Mouse (Mus musculus): ENCODE data around the gene Cog1. TPM values are rescaled to one million over a fixed set of nuclear protein-coding genes. Genes with fewer than 3 reads are reported as not detected.

Gene Cog1
- polyA plus RNA-seq, 1 experiment: 53.0 TPM

DNA sequence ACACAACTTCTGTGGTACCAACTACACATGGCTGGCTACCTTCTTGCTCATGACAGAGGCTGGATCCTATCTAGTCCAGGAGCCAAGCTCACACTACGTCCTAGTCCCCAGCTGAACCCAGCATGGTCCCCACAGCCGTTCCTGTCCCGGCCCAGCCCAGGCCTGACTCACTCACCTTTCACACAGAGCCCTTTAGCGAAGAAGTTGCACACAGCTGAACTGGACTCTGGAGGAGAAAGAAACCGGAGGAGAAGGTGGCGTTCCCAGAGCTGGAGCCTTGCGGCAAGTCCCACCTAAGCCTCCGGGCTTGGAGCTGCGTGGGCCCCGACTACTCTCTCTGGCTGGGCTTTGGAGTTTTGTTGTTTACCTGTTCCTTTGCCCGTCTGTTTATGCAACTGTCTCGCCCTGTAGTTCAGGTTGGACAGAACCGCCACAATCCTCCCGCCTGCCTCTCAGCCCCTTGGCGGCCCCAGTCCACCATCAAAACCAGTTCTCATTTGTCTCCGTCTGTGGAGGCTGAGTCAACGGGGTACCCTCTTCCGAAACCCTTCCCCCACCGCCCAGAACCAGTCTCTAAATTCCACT lies 59.8 kb downstream of the Cog1 start:
- DNase-seq (ENCODE audit: low read depth): no peak
- no peak for TF ChIP-seq POLR2A (IDR thresholded peaks at IDR 0.05; ENCODE audit: borderline replicate concordance, extremely low read depth, insufficient read depth, insufficient read length, poor library complexity, severe bottlenecking)
- no peak for TF ChIP-seq CTCF (IDR thresholded peaks at IDR 0.05; ENCODE audit: borderline replicate concordance, extremely low read depth, insufficient read depth, insufficient read length)

DNA sequence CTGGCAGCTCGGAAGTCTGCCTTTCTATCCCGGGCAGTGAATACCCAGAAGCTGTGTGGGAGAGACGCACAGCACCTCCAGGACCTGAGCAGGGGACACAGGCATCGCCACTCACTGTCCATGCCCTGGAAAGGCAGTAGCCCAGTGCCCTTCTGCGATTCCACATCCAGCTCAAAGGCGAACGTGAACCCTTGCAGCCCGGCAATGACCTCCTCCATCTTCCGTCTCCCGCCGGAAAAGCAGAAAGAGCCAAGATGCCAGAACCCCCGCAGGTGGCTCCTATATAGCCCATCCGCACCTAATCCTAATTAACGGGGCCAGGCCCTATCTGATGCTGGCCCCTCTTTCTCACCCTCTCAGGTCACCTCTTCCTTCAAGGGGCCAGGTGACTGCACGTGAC lies 60.3 kb downstream of the Cog1 start:
- no peak for DNase-seq (ENCODE audit: low read depth)
- TF ChIP-seq POLR2A (IDR thresholded peaks at IDR 0.05; ENCODE audit: borderline replicate concordance, extremely low read depth, insufficient read depth, insufficient read length, poor library complexity, severe bottlenecking) (no peak), CTCF (IDR thresholded peaks at IDR 0.05; ENCODE audit: borderline replicate concordance, extremely low read depth, insufficient read depth, insufficient read length) (no peak)

DNA sequence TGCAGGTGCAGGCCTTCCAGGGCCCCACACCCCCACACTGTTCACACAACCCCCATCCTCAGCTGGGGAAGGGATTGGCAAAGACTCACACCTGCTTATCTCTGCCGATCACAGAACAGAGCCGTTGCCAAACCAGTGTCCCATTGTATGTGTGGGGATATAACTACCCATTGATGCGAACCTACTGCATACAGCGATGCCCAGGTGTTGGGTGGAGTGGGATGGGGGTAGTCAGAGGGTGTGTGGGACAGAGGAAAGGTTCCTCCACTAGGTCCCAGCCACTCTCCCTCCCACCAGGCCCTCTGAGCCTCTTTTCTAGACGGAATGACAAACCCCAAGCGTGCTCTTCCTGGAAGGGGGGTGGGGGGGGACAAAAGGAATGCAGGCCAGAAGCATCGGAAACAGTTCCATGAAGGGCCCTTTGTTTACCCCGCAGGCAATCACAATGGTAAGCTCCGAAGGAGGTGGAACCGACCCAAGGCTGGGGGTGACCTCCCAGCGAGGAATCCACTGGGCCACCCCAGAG lies 60.8 kb downstream of the Cog1 start, which contains the start of gene Cpsf4l:
Cpsf4l (minus strand) TSS at position 287 of the 526 bp plus-strand sequence.
- peak; percentile 66 for DNase-seq (ENCODE audit: low read depth)
- TF ChIP-seq CTCF (IDR thresholded peaks at IDR 0.05; ENCODE audit: borderline replicate concordance, extremely low read depth, insufficient read depth, insufficient read length) (no peak), POLR2A (IDR thresholded peaks at IDR 0.05; ENCODE audit: borderline replicate concordance, extremely low read depth, insufficient read depth, insufficient read length, poor library complexity, severe bottlenecking) (no peak)

DNA sequence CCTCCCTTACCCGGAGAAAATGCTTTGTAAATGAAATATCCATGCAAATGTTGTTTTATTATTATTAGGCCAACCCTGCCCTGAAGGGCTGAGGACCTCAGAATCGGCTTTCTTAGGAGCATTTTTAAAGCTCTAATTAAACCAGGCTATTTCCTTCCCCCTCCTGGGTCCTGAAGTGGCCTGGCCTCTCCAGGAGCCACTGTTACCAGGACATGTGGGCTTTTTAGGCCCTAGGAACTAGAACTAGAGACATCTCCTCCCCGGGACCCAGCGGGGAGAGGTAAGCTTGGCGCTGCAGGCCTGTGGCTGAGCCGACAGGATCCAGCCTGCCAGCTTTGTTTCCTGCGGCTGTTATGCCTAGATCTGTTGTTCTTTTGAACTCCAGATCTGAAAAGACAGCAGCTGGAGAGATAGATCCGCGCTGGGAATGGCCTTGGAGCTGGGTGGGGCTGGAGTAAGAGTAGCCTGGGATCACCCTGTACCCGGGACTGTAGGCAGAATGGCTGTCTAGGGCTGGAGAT lies 61.3 kb downstream of the Cog1 start:
- DNase-seq (ENCODE audit: low read depth): peak; percentile 78
- no peak for TF ChIP-seq CTCF (IDR thresholded peaks at IDR 0.05; ENCODE audit: borderline replicate concordance, extremely low read depth, insufficient read depth, insufficient read length)
- no peak for TF ChIP-seq POLR2A (IDR thresholded peaks at IDR 0.05; ENCODE audit: borderline replicate concordance, extremely low read depth, insufficient read depth, insufficient read length, poor library complexity, severe bottlenecking)

DNA sequence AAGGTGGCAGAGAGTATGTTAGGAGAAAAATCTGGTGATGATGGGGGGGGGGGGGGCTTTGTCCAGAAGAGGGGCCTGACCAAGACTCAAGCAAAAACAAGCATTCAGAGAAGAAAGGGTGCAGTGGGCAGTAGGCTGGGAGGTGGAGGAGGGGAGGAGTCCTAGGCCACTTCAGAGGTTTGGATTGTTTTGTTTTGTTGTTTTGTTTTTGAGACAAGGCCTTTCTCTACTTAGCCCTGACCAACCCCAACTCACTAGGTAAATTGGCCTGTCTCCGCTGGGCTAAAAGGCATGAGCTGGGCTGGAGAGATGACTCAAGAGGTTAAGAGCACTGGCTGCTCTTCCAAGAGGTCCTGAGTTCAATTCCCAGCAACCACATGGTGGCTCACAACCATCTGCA lies 62.1 kb downstream of the Cog1 start:
- DNase-seq (ENCODE audit: low read depth): no peak
- TF ChIP-seq CTCF (IDR thresholded peaks at IDR 0.05; ENCODE audit: borderline replicate concordance, extremely low read depth, insufficient read depth, insufficient read length): no peak
- no peak for TF ChIP-seq POLR2A (IDR thresholded peaks at IDR 0.05; ENCODE audit: borderline replicate concordance, extremely low read depth, insufficient read depth, insufficient read length, poor library complexity, severe bottlenecking)

DNA sequence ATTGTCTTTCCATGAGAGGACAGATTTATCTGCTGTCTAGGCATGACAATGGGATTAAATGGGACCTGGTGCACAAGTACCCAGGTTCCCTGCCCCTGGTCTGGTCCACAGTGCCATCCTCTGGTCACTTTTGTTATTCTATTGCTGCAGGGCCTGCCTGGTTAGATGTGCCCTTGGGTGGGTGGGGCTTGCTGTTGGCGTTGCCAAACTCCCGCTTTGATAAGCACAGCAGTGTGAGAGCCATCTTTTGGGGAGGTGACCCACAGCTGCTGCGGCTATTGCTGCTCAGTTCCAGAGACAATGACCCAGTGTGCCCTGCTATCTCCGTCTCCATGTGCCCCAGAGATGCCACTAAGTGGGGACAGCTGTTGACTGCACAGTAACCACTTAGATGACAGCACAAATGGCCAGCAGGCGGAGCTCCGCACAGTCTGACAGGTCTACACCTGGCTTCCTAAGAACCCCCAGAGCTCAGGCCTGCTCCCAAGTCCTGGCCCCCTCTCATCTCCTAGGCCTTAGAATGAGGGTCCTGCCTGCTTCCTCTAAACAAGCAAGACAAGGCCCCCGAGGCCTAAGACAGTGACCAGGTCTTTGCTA lies 66.2 kb downstream of the Cog1 start:
- no peak for TF ChIP-seq POLR2A (IDR thresholded peaks at IDR 0.05; ENCODE audit: borderline replicate concordance, extremely low read depth, insufficient read depth, insufficient read length, poor library complexity, severe bottlenecking)
- TF ChIP-seq CTCF (IDR thresholded peaks at IDR 0.05; ENCODE audit: borderline replicate concordance, extremely low read depth, insufficient read depth, insufficient read length): no peak

DNA sequence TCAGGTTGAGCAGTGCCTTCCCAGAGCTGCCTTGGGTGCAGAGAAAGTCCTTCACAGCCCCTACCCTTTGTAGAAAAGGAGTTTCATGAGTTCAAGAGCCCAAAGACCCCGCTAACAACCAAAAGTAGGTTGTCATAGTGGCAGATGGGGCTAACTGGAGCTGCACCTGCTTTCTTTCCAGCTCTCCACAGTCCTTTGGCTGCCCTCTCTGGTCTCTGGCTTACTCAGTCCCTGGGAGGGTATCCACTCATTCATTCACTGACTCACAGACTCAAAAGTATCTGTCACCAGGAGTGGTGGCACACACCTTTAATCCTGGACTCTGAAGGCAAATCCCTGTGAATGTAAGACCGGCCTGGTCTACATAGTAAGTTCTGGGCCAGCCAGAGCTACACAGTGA lies 67.2 kb downstream of the Cog1 start:
- TF ChIP-seq CTCF (IDR thresholded peaks at IDR 0.05; ENCODE audit: borderline replicate concordance, extremely low read depth, insufficient read depth, insufficient read length) (no peak), POLR2A (IDR thresholded peaks at IDR 0.05; ENCODE audit: borderline replicate concordance, extremely low read depth, insufficient read depth, insufficient read length, poor library complexity, severe bottlenecking) (no peak)
- DNase-seq (ENCODE audit: low read depth): no peak

More for the DNA sequence above, 66.2 kb downstream of the Cog1 start:
- no peak for DNase-seq (ENCODE audit: low read depth)

Other genes starting within 250 kb of the Cog1 start
- 29.0 and 67.3 TPM in 2 replicates for gene Sstr2, start 29.8 kb upstream of the Cog1 start, polyA plus RNA-seq (2012; rRNA removed)
- gene Slc39a11, start 910 bp downstream of the Cog1 start, polyA plus RNA-seq (2012; rRNA removed): 22.1 and 24.3 TPM in 2 replicates
- gene Fam104a, start 35.0 kb downstream of the Cog1 start, polyA plus RNA-seq (2012; rRNA removed): 30.2 and 37.4 TPM in 2 replicates
- gene D11Wsu47e, start 35.2 kb downstream of the Cog1 start, polyA plus RNA-seq (2012; rRNA removed): 31.4 and 34.3 TPM in 2 replicates
- gene Cpsf4l, start 60.8 kb downstream of the Cog1 start, polyA plus RNA-seq (2012; rRNA removed): 0.28 and 0.29 TPM in 2 replicates
- 51.2 and 61.3 TPM in 2 replicates for gene Cdc42ep4, start 102.7 kb downstream of the Cog1 start, polyA plus RNA-seq (2012; rRNA removed)

Data from brain, embryonic 14.5 days (tissue).